Mouse (Mus musculus): ENCODE measurements around the gene Ank3. TPM values are rescaled to one million over a fixed set of nuclear protein-coding genes. Genes with fewer than 3 reads are reported as not detected.

Gene Ank3
- polyA plus RNA-seq, 1 experiment from 2014 or later: 60.0 TPM

DNA sequence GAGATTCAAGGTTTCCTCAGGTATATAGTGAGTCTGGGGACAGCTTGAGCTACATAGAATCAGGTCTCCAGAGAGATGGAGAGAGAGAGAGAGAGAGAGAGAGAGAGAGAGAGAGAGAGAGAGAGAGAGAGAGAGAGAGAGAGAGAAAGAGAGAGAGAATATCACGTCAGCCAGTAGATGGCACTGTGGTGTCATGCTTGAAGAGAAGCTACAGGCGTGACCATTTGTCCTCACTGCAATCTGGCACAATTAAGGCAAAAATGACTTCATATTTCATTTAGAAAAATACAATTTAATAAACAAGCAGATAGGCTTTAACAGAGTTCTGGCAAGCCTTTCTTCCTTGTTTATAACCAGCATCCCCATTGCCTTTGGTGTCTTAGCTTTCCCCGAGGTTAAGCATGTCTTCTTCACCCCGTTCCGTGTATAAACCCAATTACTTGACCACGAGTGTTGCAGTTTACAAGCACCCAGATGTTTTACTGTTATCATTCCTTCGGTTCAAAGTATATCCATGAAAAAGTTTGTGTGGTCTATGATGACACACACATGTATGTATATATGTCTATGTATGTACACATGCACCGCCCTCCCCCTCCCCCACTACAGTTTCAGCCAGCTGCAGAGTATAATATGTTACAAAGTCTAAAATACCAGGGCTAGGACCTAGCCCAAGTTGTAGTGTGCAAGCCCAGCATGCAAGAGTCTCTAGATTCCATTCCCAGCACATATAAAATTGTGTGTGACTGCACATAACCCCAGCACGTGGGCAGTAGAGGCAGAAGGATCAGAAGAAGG lies 53.8 kb downstream of the Ank3 start:
- H3K36me3 ChIP-seq (ENCODE audit: control insufficient read depth, insufficient read depth, low read length): no peaks in the 10 kb centered on the region
- H3K4me1 ChIP-seq (ENCODE audit: control insufficient read depth, insufficient read depth, low read length): no peaks in the 10 kb centered on the region
- WGBS: 62% methylated on average over 9 of the region's 9 CpGs
- H3K9ac ChIP-seq (ENCODE audit: low read length): no peak overlapping the region
- H3K4me2 ChIP-seq (ENCODE audit: low read length): no peak overlapping the region
- DNase-seq (ENCODE audit: low spot score) (peak; percentile 87), ATAC-seq (peak; percentile 51; the same call in 1 of the 2 replicates)
- H3K27me3 ChIP-seq (replicated peaks; ENCODE audit: control insufficient read depth, insufficient read depth, low read length): no peaks in the 10 kb centered on the region
- no peak overlapping the region for H3K4me3 ChIP-seq (ENCODE audit: low read depth, low read length)
- no peak overlapping the region for H3K27ac ChIP-seq (ENCODE audit: low read depth, low read length)
- H3K9me3 ChIP-seq (replicated peaks; ENCODE audit: control insufficient read depth, low read length): no peaks in the 10 kb centered on the region

DNA sequence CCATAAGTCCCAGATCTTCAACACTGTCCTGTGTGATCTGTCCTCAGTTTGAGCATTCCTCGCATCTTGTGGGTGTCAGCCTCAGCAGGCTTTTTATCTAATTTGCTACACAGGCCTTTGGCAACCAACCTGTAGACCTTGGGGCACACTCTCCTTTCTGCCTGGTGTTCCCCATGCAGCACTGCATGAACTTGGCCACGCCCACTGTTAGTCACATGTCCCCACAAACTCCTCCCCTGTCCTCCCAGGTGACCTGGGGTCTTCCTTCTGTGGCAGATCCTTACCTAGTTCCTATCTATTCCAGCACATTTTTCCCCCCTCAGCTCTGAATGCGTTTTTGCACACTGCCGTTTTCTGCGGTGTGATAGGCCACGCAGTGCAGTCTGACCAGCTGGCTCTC lies 55.0 kb downstream of the Ank3 start:
- Histone ChIP-seq H3K27me3 (replicated peaks; ENCODE audit: control insufficient read depth, insufficient read depth, low read length) (no peaks in the 10 kb centered on the region), H3K36me3 (ENCODE audit: control insufficient read depth, insufficient read depth, low read length) (no peaks in the 10 kb centered on the region), H3K4me1 (ENCODE audit: control insufficient read depth, insufficient read depth, low read length) (no peaks in the 10 kb centered on the region), H3K4me2 (ENCODE audit: low read length) (no peak overlapping the region), H3K4me3 (ENCODE audit: low read depth, low read length) (no peak overlapping the region), H3K9ac (ENCODE audit: low read length) (no peak overlapping the region), H3K9me3 (replicated peaks; ENCODE audit: control insufficient read depth, low read length) (no peaks in the 10 kb centered on the region), H3K27ac (ENCODE audit: low read depth, low read length) (no peak overlapping the region)
- ATAC-seq (no peak), DNase-seq (ENCODE audit: low spot score) (no peak)
- WGBS: 89% methylated on average over 6 of the region's 6 CpGs

DNA sequence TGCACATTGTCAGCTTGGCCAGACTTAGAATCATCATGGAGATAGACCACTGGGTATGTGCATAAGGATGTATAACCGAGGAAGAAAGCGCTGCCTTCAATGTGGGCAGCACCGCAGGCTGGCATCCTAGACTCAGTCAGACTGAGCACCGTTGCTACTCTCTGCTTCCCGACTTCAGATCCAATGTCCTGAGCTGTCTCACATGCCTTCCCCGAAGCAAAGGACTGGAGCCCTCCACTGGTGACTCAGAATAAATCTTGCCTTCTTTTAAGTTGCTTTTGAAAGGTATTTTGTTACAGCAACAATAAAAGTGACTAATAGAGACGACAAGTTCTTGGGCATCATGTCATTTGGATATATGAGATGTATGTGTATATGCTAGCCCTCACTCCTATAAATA lies 55.9 kb downstream of the Ank3 start:
- WGBS: 76% methylated on average over 7 of the region's 7 CpGs
- Histone ChIP-seq H3K9me3 (replicated peaks; ENCODE audit: control insufficient read depth, low read length) (no peaks in the 10 kb centered on the region), H3K4me1 (ENCODE audit: control insufficient read depth, insufficient read depth, low read length) (no peaks in the 10 kb centered on the region), H3K27me3 (replicated peaks; ENCODE audit: control insufficient read depth, insufficient read depth, low read length) (no peaks in the 10 kb centered on the region), H3K27ac (ENCODE audit: low read depth, low read length) (no peak overlapping the region), H3K9ac (ENCODE audit: low read length) (no peak overlapping the region), H3K4me2 (ENCODE audit: low read length) (no peak overlapping the region), H3K4me3 (ENCODE audit: low read depth, low read length) (no peak overlapping the region), H3K36me3 (ENCODE audit: control insufficient read depth, insufficient read depth, low read length) (no peaks in the 10 kb centered on the region)
- no peak for ATAC-seq
- peak; percentile 35 for DNase-seq (ENCODE audit: low spot score)

DNA sequence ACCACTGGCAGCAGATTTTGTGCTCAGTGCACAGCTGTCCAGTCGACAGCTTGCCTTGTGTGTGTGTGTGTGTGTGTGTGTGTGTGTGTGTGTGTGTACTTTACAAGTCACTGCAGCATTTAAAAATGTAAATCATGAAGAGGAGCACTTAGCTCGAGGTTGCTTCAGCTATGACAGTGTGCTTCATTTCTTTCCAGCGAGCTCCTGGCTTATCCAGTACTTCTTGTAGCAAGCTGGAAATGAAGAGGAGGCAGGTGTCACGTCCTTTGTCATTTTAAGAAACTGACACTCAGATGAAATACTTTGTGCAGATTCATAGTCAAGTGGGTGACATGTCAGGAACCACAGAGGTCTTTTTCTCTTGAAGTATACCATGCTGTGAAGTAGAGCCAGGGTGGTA lies 66.3 kb downstream of the Ank3 start:
- peaks cover 25% of the 10 kb centered on the region for H3K4me1 ChIP-seq (ENCODE audit: control insufficient read depth, insufficient read depth, low read length)
- peak overlapping the region; percentile 72 for H3K27ac ChIP-seq (ENCODE audit: low read depth, low read length)
- H3K27me3 ChIP-seq (replicated peaks; ENCODE audit: control insufficient read depth, insufficient read depth, low read length): no peaks in the 10 kb centered on the region
- WGBS: 58% methylated on average over 4 of the region's 4 CpGs
- no peak for DNase-seq (ENCODE audit: low spot score)
- no peaks in the 10 kb centered on the region for H3K36me3 ChIP-seq (ENCODE audit: control insufficient read depth, insufficient read depth, low read length)
- no peak for ATAC-seq
- H3K4me3 ChIP-seq (ENCODE audit: low read depth, low read length): no peak overlapping the region
- H3K4me2 ChIP-seq (ENCODE audit: low read length): no peak overlapping the region
- H3K9ac ChIP-seq (ENCODE audit: low read length): no peak overlapping the region
- H3K9me3 ChIP-seq (replicated peaks; ENCODE audit: control insufficient read depth, low read length): no peaks in the 10 kb centered on the region

DNA sequence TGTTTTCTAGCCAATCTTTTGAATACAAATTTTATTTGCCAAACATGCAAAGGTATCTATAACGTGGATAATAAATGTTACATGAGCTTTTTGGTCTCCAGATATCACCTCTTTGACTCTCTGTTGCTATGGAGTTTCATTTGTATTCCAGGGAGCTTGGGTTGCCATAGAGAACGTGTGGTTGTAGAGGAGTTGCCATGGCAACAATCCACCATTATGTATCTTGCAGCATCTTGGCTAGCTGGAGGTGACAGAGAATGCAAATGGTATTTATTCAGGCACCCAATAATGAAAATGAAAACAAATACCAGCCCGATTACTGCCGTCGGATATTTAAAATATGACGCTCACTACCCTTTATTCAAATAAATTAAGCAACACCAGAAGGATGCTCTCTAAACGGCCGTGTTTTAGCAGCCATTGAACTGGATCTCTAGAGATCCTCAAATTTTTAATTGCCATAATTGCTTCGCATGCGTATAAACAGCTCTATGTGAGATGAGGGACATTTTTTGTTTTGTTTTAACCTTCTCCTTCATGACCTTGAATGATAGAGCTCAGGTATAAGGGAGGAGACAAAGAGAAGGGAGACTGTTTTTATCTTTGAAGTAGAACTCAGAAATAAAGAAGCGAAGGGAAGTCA lies 67.1 kb downstream of the Ank3 start:
- Histone ChIP-seq H3K4me2 (ENCODE audit: low read length) (peak overlapping the region; percentile 28), H3K4me1 (ENCODE audit: control insufficient read depth, insufficient read depth, low read length) (peaks cover 25% of the 10 kb centered on the region), H3K9ac (ENCODE audit: low read length) (no peak overlapping the region), H3K4me3 (ENCODE audit: low read depth, low read length) (no peak overlapping the region), H3K27me3 (replicated peaks; ENCODE audit: control insufficient read depth, insufficient read depth, low read length) (no peaks in the 10 kb centered on the region), H3K9me3 (replicated peaks; ENCODE audit: control insufficient read depth, low read length) (no peaks in the 10 kb centered on the region), H3K36me3 (ENCODE audit: control insufficient read depth, insufficient read depth, low read length) (no peaks in the 10 kb centered on the region), H3K27ac (ENCODE audit: low read depth, low read length) (peak overlapping the region; percentile 86)
- WGBS: 14% methylated on average over 11 of the region's 11 CpGs
- DNase-seq (ENCODE audit: low spot score): peak; percentile 98
- ATAC-seq: peak; percentile 92

DNA sequence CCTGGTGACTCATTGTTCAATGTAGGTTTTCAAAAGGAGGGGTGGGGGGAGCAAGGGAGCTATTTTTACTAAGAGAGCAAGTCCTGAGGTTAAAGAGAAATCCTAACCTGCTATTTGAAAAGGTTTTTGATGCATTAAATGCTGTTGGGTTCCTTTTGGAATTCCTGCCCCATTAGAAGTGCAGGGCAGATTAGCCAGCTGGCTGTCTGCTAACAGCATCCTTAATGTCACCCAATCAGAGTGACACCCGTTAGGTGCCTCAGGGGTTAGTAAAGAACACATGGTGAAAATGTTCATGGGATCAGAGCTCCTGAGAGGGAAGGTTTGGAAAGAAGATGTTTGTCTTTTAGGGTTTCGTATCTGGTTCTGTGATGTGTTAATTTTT lies 67.6 kb downstream of the Ank3 start:
- no peaks in the 10 kb centered on the region for H3K9me3 ChIP-seq (replicated peaks; ENCODE audit: control insufficient read depth, low read length)
- H3K4me2 ChIP-seq (ENCODE audit: low read length): peak overlapping the region; percentile 28
- WGBS: 37% methylated on average over 2 of the region's 2 CpGs
- H3K4me3 ChIP-seq (ENCODE audit: low read depth, low read length): no peak overlapping the region
- H3K27ac ChIP-seq (ENCODE audit: low read depth, low read length): peak overlapping the region; percentile 86
- no peak overlapping the region for H3K9ac ChIP-seq (ENCODE audit: low read length)
- H3K36me3 ChIP-seq (ENCODE audit: control insufficient read depth, insufficient read depth, low read length): no peaks in the 10 kb centered on the region
- H3K27me3 ChIP-seq (replicated peaks; ENCODE audit: control insufficient read depth, insufficient read depth, low read length): no peaks in the 10 kb centered on the region
- DNase-seq (ENCODE audit: low spot score) (peak; percentile 68), ATAC-seq (peak; percentile 47)
- peaks cover 25% of the 10 kb centered on the region for H3K4me1 ChIP-seq (ENCODE audit: control insufficient read depth, insufficient read depth, low read length)

DNA sequence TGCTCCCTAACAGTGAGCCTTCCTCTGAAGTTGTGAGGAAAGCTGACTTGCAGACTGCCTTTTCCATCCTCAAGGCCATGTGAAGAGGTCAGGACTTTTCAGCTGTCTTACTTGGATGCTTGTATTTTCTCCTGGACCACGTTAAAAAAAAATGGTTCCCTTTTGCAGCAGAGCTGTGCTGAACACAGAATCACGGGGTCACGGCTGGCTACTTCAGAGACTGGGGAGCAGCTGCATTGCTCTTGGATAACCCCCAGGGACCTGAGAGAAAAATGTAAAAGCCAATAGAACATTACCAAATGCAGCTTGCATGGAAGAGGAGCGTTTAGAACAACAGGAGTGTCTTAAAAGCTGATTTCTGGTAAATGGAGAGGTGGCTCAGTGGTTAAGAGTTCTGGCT lies 68.0 kb downstream of the Ank3 start:
- no peak for DNase-seq (ENCODE audit: low spot score)
- peaks cover 25% of the 10 kb centered on the region for H3K4me1 ChIP-seq (ENCODE audit: control insufficient read depth, insufficient read depth, low read length)
- no peaks in the 10 kb centered on the region for H3K9me3 ChIP-seq (replicated peaks; ENCODE audit: control insufficient read depth, low read length)
- H3K27me3 ChIP-seq (replicated peaks; ENCODE audit: control insufficient read depth, insufficient read depth, low read length): no peaks in the 10 kb centered on the region
- no peak overlapping the region for H3K4me3 ChIP-seq (ENCODE audit: low read depth, low read length)
- ATAC-seq: peak; percentile 3; the same call in 1 of the 2 replicates
- no peaks in the 10 kb centered on the region for H3K36me3 ChIP-seq (ENCODE audit: control insufficient read depth, insufficient read depth, low read length)
- H3K27ac ChIP-seq (ENCODE audit: low read depth, low read length): peak overlapping the region; percentile 86
- H3K9ac ChIP-seq (ENCODE audit: low read length): no peak overlapping the region
- H3K4me2 ChIP-seq (ENCODE audit: low read length): no peak overlapping the region; the same call in 1 of the 2 replicates
- 53% methylated on average over 4 of the region's 4 CpGs for WGBS

DNA sequence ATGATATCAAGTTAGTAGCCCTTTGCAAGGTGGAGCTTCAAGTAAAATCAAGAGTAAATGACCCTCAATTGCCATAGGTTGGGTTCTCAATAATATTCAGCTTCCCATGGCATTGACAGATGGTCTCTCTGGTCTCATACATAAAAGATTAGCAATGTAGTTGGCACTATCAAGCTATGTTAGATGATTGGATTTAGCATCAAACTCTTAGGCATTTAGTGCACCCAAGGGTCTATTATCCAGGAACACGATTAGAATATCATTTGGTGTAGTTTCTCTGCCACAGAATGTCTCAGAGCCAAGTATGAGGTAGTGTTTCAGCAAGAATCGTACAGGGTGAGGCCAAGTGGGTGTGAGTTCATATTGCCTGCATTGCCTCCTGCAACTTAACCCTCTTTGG lies 68.6 kb downstream of the Ank3 start:
- no peaks in the 10 kb centered on the region for H3K9me3 ChIP-seq (replicated peaks; ENCODE audit: control insufficient read depth, low read length)
- ATAC-seq (no peak), DNase-seq (ENCODE audit: low spot score) (peak; percentile 52)
- no peak overlapping the region for H3K4me3 ChIP-seq (ENCODE audit: low read depth, low read length)
- H3K4me1 ChIP-seq (ENCODE audit: control insufficient read depth, insufficient read depth, low read length): peaks cover 25% of the 10 kb centered on the region
- no peak overlapping the region for H3K4me2 ChIP-seq (ENCODE audit: low read length)
- WGBS: 48% methylated on average over 2 of the region's 2 CpGs
- peak overlapping the region; percentile 86 for H3K27ac ChIP-seq (ENCODE audit: low read depth, low read length)
- H3K27me3 ChIP-seq (replicated peaks; ENCODE audit: control insufficient read depth, insufficient read depth, low read length): no peaks in the 10 kb centered on the region
- no peaks in the 10 kb centered on the region for H3K36me3 ChIP-seq (ENCODE audit: control insufficient read depth, insufficient read depth, low read length)
- no peak overlapping the region for H3K9ac ChIP-seq (ENCODE audit: low read length)

DNA sequence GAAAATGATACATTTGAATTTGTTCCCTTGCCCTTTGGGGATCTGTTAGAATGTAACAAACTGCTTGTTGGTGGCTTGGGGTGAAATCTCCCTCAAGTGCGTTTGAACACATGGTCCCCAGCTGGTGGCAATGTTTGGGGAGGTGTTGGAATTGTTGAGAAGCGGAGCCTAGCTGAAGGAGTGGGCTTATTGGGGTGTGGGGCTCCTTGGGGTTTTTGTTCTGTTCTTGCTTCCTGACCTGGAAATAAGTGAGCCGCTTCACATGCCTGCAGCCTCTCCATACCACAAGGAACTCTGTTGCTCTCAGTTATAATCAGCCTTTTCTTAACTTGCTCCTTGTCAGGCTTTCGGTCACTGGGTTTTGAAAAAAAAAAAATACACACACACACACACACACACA lies 73.3 kb downstream of the Ank3 start:
- no peaks in the 10 kb centered on the region for H3K27me3 ChIP-seq (replicated peaks; ENCODE audit: control insufficient read depth, insufficient read depth, low read length)
- H3K4me3 ChIP-seq (ENCODE audit: low read depth, low read length): no peak overlapping the region
- H3K4me2 ChIP-seq (ENCODE audit: low read length): no peak overlapping the region
- no peak for ATAC-seq
- H3K36me3 ChIP-seq (ENCODE audit: control insufficient read depth, insufficient read depth, low read length): no peaks in the 10 kb centered on the region
- H3K9ac ChIP-seq (ENCODE audit: low read length): no peak overlapping the region
- peaks cover 7% of the 10 kb centered on the region for H3K4me1 ChIP-seq (ENCODE audit: control insufficient read depth, insufficient read depth, low read length)
- DNase-seq (ENCODE audit: low spot score): no peak
- H3K9me3 ChIP-seq (replicated peaks; ENCODE audit: control insufficient read depth, low read length): no peaks in the 10 kb centered on the region
- H3K27ac ChIP-seq (ENCODE audit: low read depth, low read length): no peak overlapping the region
- WGBS: 44% methylated on average over 4 of the region's 4 CpGs

Data from forebrain, embryonic 14.5 days (tissue).